Mouse (Mus musculus) bone marrow, adult 2 months (tissue): ENCODE results near the gene Hacd1. TPM values are rescaled to one million over a fixed set of nuclear protein-coding genes. Genes with fewer than 3 reads are reported as not detected.

Source experiments
- H3K27ac ChIP-seq: fragments of 200-500 bp; 2 replicates; pipeline ENCODE4 v1.5.1; 2012; ENCODE audit warnings: low read depth, mild to moderate bottlenecking, control low read depth, inconsistent platforms, low read length; ENCODE audit not compliant: control insufficient read depth, poor library complexity, insufficient read depth
- H3K4me1 ChIP-seq: fragments of 200-500 bp; 2 replicates; pipeline ENCODE4 v1.6.1; 2011; ENCODE audit warnings: low read length; ENCODE audit not compliant: control insufficient read depth, insufficient read depth
- H3K4me3 ChIP-seq: fragments of 200-500 bp; replicated peaks from 2 replicates; pipeline ENCODE3; 2011; ENCODE audit warnings: mild to moderate bottlenecking, low read depth, low read length, control low read depth; ENCODE audit not compliant: control insufficient read depth
- CTCF ChIP-seq: fragments of 200-500 bp; IDR thresholded peaks from 2 replicates; pipeline ENCODE4 v1.5.1; 2011; ENCODE audit warnings: low read length, control low read depth; ENCODE audit not compliant: control insufficient read depth, insufficient read depth
- POLR2A ChIP-seq: fragments of 200-500 bp; IDR thresholded peaks from 2 replicates; pipeline ENCODE4 v1.6.1; 2011; ENCODE audit warnings: low read depth, mild to moderate bottlenecking, control low read depth, low read length, borderline replicate concordance; ENCODE audit not compliant: control insufficient read depth
- WGBS: fragments of 180-500 bp; shearing (Covaris S2); methylation state at CpG from one replicate; pipeline ENCODE4 v1.1.7; 2018; 5-methylcytosine and 5-hydroxymethylcytosine counted together
- polyA plus RNA-seq: library from polyadenylated mRNA; stranded (reverse); fragments of >200 nt; gene quantifications from 2 replicates; pipeline ENCODE4 v1.2.4, GENCODE M21; 2011; ENCODE audit warnings: low replicate concordance; ENCODE audit not compliant: missing spikeins, insufficient read depth, insufficient read length

The Hacd1 gene
- polyA plus RNA-seq, 1 experiment: 36.4 TPM

- TF ChIP-seq CTCF (no peak), POLR2A (no peak)
- Histone ChIP-seq H3K4me3 (no peak overlapping the region), H3K27ac (no peak overlapping the region), H3K4me1 (no peaks in the 10 kb centered on the region)
Observed at GRCm38 (mm10) chr2:13932253-13932652, 123.7 kb downstream of the Hacd1 start.

GRCm38 (mm10) chr2:13930724-13931123 lies 125.2 kb downstream of the Hacd1 start:
- Histone ChIP-seq H3K4me3 (no peak overlapping the region), H3K4me1 (no peaks in the 10 kb centered on the region), H3K27ac (no peak overlapping the region)
- TF ChIP-seq POLR2A (no peak), CTCF (no peak)
- WGBS: 74% methylated on average over 1 of the region's 1 CpGs

GRCm38 (mm10) chr2:13888568-13888967 lies 167.4 kb downstream of the Hacd1 start:
- Histone ChIP-seq H3K4me1 (no peaks in the 10 kb centered on the region), H3K27ac (no peak overlapping the region)
- TF ChIP-seq POLR2A: no peak
- no peak for TF ChIP-seq CTCF

GRCm38 (mm10) chr2:13857461-13857860 lies 198.5 kb downstream of the Hacd1 start:
- H3K27ac ChIP-seq: no peak overlapping the region
- H3K4me1 ChIP-seq: no peaks in the 10 kb centered on the region
- H3K4me3 ChIP-seq: no peak overlapping the region
- no peak for TF ChIP-seq CTCF
- TF ChIP-seq POLR2A: no peak
- WGBS: 34% methylated on average over 2 of the region's 2 CpGs

More at GRCm38 (mm10) chr2:13888568-13888967, 167.4 kb downstream of the Hacd1 start:
- no peak overlapping the region for H3K4me3 ChIP-seq

GRCm38 (mm10) chr2:13855510-13855909 lies 200.4 kb downstream of the Hacd1 start:
- Histone ChIP-seq H3K27ac (no peak overlapping the region), H3K4me1 (no peaks in the 10 kb centered on the region), H3K4me3 (no peak overlapping the region)
- TF ChIP-seq CTCF (no peak), POLR2A (no peak)
- 55% methylated on average over 3 of the region's 3 CpGs for WGBS

GRCm38 (mm10) chr2:13836310-13836709 lies 219.6 kb downstream of the Hacd1 start:
- Histone ChIP-seq H3K4me1 (no peaks in the 10 kb centered on the region), H3K27ac (no peak overlapping the region), H3K4me3 (no peak overlapping the region)
- 50% methylated on average over 3 of the region's 3 CpGs for WGBS
- TF ChIP-seq POLR2A: no peak
- no peak for TF ChIP-seq CTCF

GRCm38 (mm10) chr2:13834989-13835388 lies 220.9 kb downstream of the Hacd1 start:
- TF ChIP-seq POLR2A (no peak), CTCF (no peak)
- WGBS: 9% methylated on average over 1 of the region's 1 CpGs
- Histone ChIP-seq H3K4me3 (no peak overlapping the region), H3K4me1 (no peaks in the 10 kb centered on the region), H3K27ac (no peak overlapping the region)

- no peak overlapping the region for H3K4me3 ChIP-seq
- no peak for TF ChIP-seq CTCF
- TF ChIP-seq POLR2A: no peak
- H3K27ac ChIP-seq: no peak overlapping the region
- 71% methylated on average over 2 of the region's 2 CpGs for WGBS
- H3K4me1 ChIP-seq: no peaks in the 10 kb centered on the region
Observed at GRCm38 (mm10) chr2:13816645-13817044, 239.3 kb downstream of the Hacd1 start.

GRCm38 (mm10) chr2:13808593-13808992 lies 247.3 kb downstream of the Hacd1 start:
- no peak overlapping the region for H3K4me3 ChIP-seq
- no peak overlapping the region for H3K27ac ChIP-seq
- WGBS: 69% methylated on average over 5 of the region's 5 CpGs
- TF ChIP-seq CTCF (no peak), POLR2A (no peak)
- H3K4me1 ChIP-seq: no peaks in the 10 kb centered on the region

GRCm38 (mm10) chr2:13808008-13808407 lies 247.9 kb downstream of the Hacd1 start:
- Histone ChIP-seq H3K27ac (no peak overlapping the region), H3K4me1 (no peaks in the 10 kb centered on the region), H3K4me3 (no peak overlapping the region)
- TF ChIP-seq POLR2A (no peak), CTCF (no peak)
- WGBS: 68% methylated on average over 4 of the region's 4 CpGs
